Mouse (Mus musculus) spleen, postnatal 14 days (tissue): ENCODE results near the gene Grm5.

Experiments
- DNase-seq, 2 experiments: peaks; one replicate each; pipeline ENCODE4 v3.0.0; 2021 to 2022; ENCODE audit warnings: low spot score in 2 of 2

Grm5 gene

GRCm38 (mm10) chr7:87846082-87846481 is 262.1 kb downstream of the Grm5 start:
- no peak for DNase-seq

GRCm38 (mm10) chr7:87925956-87926355 is 342.0 kb downstream of the Grm5 start:
- no peak for DNase-seq

GRCm38 (mm10) chr7:87937415-87937814 is 353.4 kb downstream of the Grm5 start:
- DNase-seq: no peak

- no peak for DNase-seq
Observed at GRCm38 (mm10) chr7:87938265-87938664, 354.3 kb downstream of the Grm5 start.

- DNase-seq: no peak
Observed at GRCm38 (mm10) chr7:87950205-87950604, 366.2 kb downstream of the Grm5 start.

- DNase-seq: no peak
Observed at GRCm38 (mm10) chr7:87973216-87973615, 389.2 kb downstream of the Grm5 start.

- no peak for DNase-seq
Observed at GRCm38 (mm10) chr7:87975041-87975440, 391.1 kb downstream of the Grm5 start.

GRCm38 (mm10) chr7:87983494-87983893 is 399.5 kb downstream of the Grm5 start:
- no peak for DNase-seq

- DNase-seq: no peak
Observed at GRCm38 (mm10) chr7:88014451-88014850, 430.5 kb downstream of the Grm5 start.

- DNase-seq: no peak
Observed at GRCm38 (mm10) chr7:88027411-88028132, 443.6 kb downstream of the Grm5 start.

GRCm38 (mm10) chr7:88047366-88047765 is 463.4 kb downstream of the Grm5 start:
- DNase-seq: no peak

- no peak for DNase-seq
Observed at GRCm38 (mm10) chr7:88054224-88054938, 470.4 kb downstream of the Grm5 start.

- DNase-seq: no peak
Observed at GRCm38 (mm10) chr7:88056438-88056837, 472.5 kb downstream of the Grm5 start.

GRCm38 (mm10) chr7:88091115-88091514 is 507.1 kb downstream of the Grm5 start:
- DNase-seq: no peak

- DNase-seq: no peak
Observed at GRCm38 (mm10) chr7:88096536-88097107, 512.7 kb downstream of the Grm5 start.

GRCm38 (mm10) chr7:88097715-88098114 is 513.7 kb downstream of the Grm5 start:
- peak; percentile 42 to 58 for DNase-seq

- DNase-seq: no peak
Observed at GRCm38 (mm10) chr7:88116724-88117409, 532.9 kb downstream of the Grm5 start.

GRCm38 (mm10) chr7:88128080-88128848 is 544.3 kb downstream of the Grm5 start:
- no peak for DNase-seq

GRCm38 (mm10) chr7:88129536-88130487 is 545.8 kb downstream of the Grm5 start:
- DNase-seq: peak in 1 of 2 experiments; percentile 2

- DNase-seq: no peak
Observed at GRCm38 (mm10) chr7:88130488-88130849, 546.5 kb downstream of the Grm5 start.
